Mouse (Mus musculus): ENCODE measurements at regions not wholly inside any gene's neighbourhood (a gene's known extent, or its start where the extent isn't known, plus 50 kb on each side); places are given as distances from the start of the nearest gene placed in this dataset.

DNA sequence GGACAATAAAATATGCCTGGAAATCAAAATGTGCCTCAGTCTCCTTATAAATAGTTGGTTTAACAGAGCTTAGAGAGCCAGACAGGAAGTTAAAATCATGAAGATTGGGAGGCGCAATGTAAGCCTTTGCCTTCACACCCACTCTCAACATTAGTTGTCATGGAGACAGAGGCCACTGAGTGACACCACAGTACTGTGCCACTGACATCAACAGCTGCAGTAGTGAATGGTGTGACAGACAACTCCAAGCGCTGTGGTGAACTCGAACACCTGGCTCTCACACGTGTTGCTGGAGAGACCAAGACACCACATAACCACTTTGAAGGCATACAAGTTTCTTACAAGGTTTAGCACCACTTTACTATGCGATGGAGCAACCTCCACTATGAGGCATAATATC, 172.4 kb downstream of the Ice1 start:
- DNase-seq (ENCODE audit: low read depth) = no peak

- DNase-seq (ENCODE audit: low read depth) = no peak
Observed at GRCm38 (mm10) chr13:70474746-70475145, 162.7 kb downstream of the Ice1 start.

DNA sequence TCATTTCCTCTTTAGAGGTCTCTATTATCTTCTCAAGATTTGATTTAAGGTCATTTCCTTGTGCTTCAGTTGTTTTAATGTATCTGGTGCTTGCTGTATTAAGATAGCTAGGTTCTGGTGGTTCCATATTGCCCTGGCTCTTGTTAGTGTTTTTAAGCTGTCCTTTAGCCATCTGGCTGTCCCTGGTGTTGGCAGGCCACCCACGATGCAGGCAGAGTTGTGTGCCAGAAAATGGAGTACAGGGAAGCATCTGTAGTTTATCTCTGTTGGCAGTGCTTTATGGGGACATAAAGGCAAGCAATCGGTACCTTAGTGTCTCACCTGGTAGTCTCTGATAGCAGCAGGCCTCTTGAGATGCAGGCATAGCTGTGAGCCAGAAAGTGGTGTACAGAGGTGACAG, 162.1 kb downstream of the Ice1 start:
- no peak for DNase-seq (ENCODE audit: low read depth)

DNA sequence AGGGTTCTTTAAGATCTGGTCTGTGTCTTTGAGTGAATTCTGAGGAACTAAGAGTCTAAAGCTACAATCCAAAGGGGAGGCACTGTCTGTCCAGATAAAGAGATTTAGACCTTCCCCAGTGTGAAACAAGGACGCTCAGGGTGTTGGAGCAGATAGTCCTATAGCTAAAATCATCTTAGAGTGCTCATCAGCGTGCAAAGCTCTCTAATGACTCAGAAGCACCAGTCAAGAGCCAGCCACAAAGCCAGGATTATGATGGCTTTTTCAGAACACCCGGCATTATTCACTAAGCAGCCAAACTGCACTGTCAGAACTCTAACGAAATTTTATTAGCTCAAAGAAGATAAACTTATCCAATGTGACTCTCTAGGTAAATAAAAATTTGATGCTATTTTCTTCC, 138.1 kb downstream of the Ice1 start:
- no peak for DNase-seq (ENCODE audit: low read depth)

Measured in c-Kit-positive CD71-negative TER-119-negative erythroid progenitor cells, embryonic 14.5 days (primary cell).